13 mouse cellular contexts compared by ENCODE assay signal in genomic region chr15:78401345-78401744, GRCm38 (mm10). TPM values are rescaled to one million over a fixed set of nuclear protein-coding genes. Genes with fewer than 3 reads are reported as not detected.
A peak's percentile ranks its signal among the peaks of the same experiment; 100 is the strongest.
DNase-seq lines count a peak whose midpoint lies in the region; ATAC-seq and TF ChIP-seq lines count a peak whose summit lies in the region.
"Had no signal": no experiment of that assay in that cellular context is flagged by ENCODE, and none has a peak within 500 bp of the region (broad histone marks: within the 10 kb centered on the region; RNA-seq: fewer than 3 reads in every experiment).

No protein-coding gene starts in this region.

- peak; percentile 95 for DNase-seq in heart, adult 11 months
- no peak for DNase-seq in heart, postnatal 14 days
- peak; percentile 69 for DNase-seq in liver, adult 2 months (ENCODE audit: extremely low read depth, low read depth, low spot score)
- no peak for DNase-seq in liver
- peak; percentile 29 for DNase-seq in brain, adult 2 months (ENCODE audit: low read depth, low spot score)
- DNase-seq in liver, embryonic 11.5 days (ENCODE audit: low spot score) = no peak
- no peak for DNase-seq in embryo, embryonic 9.5 days (ENCODE audit: extremely low spot score)
- no peak for DNase-seq in right cerebral cortex, postnatal 4 days
- DNase-seq: thymus, adult 2 months had no signal

- no peaks in the 10 kb centered on the region for H3K27me3 ChIP-seq in liver, adult 2 months (ENCODE audit: control insufficient read depth, insufficient read depth, low read length)
- no peaks in the 10 kb centered on the region for H3K27me3 ChIP-seq in liver, embryonic 11.5 days (replicated peaks; ENCODE audit: control insufficient read depth, insufficient read depth, low read length)
- H3K27me3 ChIP-seq: forebrain, embryonic 15.5 days had no signal

- H3K36me3 ChIP-seq in liver, adult 2 months (ENCODE audit: control insufficient read depth, insufficient read depth, low read length) = 0 out of 2 replicates have a peak, but pooled peaks cover 3% of the 10 kb centered on the region
- no peaks in the 10 kb centered on the region for H3K36me3 ChIP-seq in liver, embryonic 11.5 days (ENCODE audit: control insufficient read depth, insufficient read depth, low read length)
- H3K36me3 ChIP-seq: forebrain, embryonic 15.5 days; intestine, embryonic 15.5 days had no signal

- H3K9me3 ChIP-seq in liver, embryonic 11.5 days (ENCODE audit: control insufficient read depth, low read length) = no peaks in the 10 kb centered on the region
- H3K9me3 ChIP-seq: forebrain, embryonic 15.5 days; intestine, embryonic 15.5 days had no signal

- no peak overlapping the region for H3K4me3 ChIP-seq in liver, adult 2 months (ENCODE audit: insufficient read depth, low read depth, low read length)
- no peak overlapping the region for H3K4me3 ChIP-seq in liver, embryonic 11.5 days (ENCODE audit: low read depth, low read length)
- H3K4me3 ChIP-seq: forebrain, embryonic 15.5 days; intestine, embryonic 15.5 days had no signal

- WGBS in liver, adult 2 months = 55% methylated on average over 6 of the region's 6 CpGs
- WGBS in liver, embryonic 11.5 days = 71% methylated on average over 6 of the region's 6 CpGs

- H3K79me2 ChIP-seq in liver, adult 2 months (ENCODE audit: control insufficient read depth, insufficient read depth, low read length) = peaks cover 11% of the 10 kb centered on the region; the same call in 1 of the 2 replicates

- TF ChIP-seq CTCF in liver, adult 2 months (IDR thresholded peaks at IDR 0.05; ENCODE audit: low read depth, low read length) = no peak

- H3K9ac ChIP-seq in liver, adult 2 months (ENCODE audit: low read depth, low read length) = peak overlapping the region; percentile 25
- H3K9ac ChIP-seq in liver, embryonic 11.5 days (ENCODE audit: low read depth, low read length) = no peak overlapping the region
- H3K9ac ChIP-seq: intestine, embryonic 15.5 days had no signal

- ATAC-seq in liver, embryonic 11.5 days (replicated peaks; ENCODE audit: low FRiP score) = no peak
- ATAC-seq: forebrain, embryonic 15.5 days; intestine, embryonic 15.5 days had no signal

- intact Hi-C loops in heart, postnatal 14 days (cut with DNase I) = loop anchor here (2.0 kb wide), 1 partner anchor 21 kb away; no protein-coding TSS in a partner anchor

- peaks cover 11% of the 10 kb centered on the region for H3K4me1 ChIP-seq in liver, adult 2 months (ENCODE audit: control insufficient read depth, insufficient read depth, low read length)
- H3K4me1 ChIP-seq in liver, embryonic 11.5 days (replicated peaks; ENCODE audit: control insufficient read depth, insufficient read depth, low read length) = peaks cover 28% of the 10 kb centered on the region

- peak overlapping the region; percentile 53 for H3K27ac ChIP-seq in liver, adult 2 months (replicated peaks; ENCODE audit: insufficient read depth, low read depth, low read length)
- H3K27ac ChIP-seq in liver, embryonic 11.5 days (ENCODE audit: low read depth, low read length) = peak overlapping the region; percentile 60; the same call in 1 of the 2 replicates
- H3K27ac ChIP-seq: forebrain, embryonic 15.5 days; intestine, embryonic 15.5 days had no signal

- no peak for TF ChIP-seq POLR2A in liver, adult 2 months (IDR thresholded peaks at IDR 0.05; ENCODE audit: extremely low read depth, insufficient read depth, low read length)

- H3K4me2 ChIP-seq in liver, embryonic 11.5 days = no peak overlapping the region
- H3K4me2 ChIP-seq: forebrain, embryonic 15.5 days; intestine, embryonic 15.5 days had no signal

RNA-seq across cellular contexts. Expression of gene Tst, which starts 4.4 kb away (rescaled TPM):
- 10 to 100 TPM; 11.2 to 13.7 TPM for total RNA-seq in heart, postnatal 14 days (2021)
- total RNA-seq in liver, adult 2 months (2014; rRNA removed) = 303 and 343 TPM in 2 replicates
- 621 and 686 TPM in 2 replicates for polyA plus RNA-seq in liver, adult 2 months (2012; rRNA removed)
- 95.3 and 98.9 TPM in 2 replicates for polyA plus RNA-seq in liver, embryonic 11.5 days (2014; fragmentation: Nextera tagmentation; extraction: Ambion mirVana)

RNA-seq across cellular contexts. Expression of gene Mpst, which starts 4.9 kb away (rescaled TPM):
- 10 to 100 TPM; 28.1 to 31.0 TPM for total RNA-seq in heart, postnatal 14 days (2021)
- total RNA-seq in liver, adult 2 months (2014; rRNA removed) = 86.0 and 106 TPM in 2 replicates
- polyA plus RNA-seq in liver, adult 2 months (2012; rRNA removed) = 377 and 408 TPM in 2 replicates
- polyA plus RNA-seq in liver, embryonic 11.5 days (2014; fragmentation: Nextera tagmentation; extraction: Ambion mirVana) = 5.1 TPM in 2 replicates

RNA-seq across cellular contexts. Expression of gene Tex33, which starts 5.6 kb away (rescaled TPM):
- total RNA-seq in heart, postnatal 14 days (2021) = not detected
- total RNA-seq in liver, adult 2 months (2014; rRNA removed) = not detected in 2 replicates
- not detected in 2 replicates for polyA plus RNA-seq in liver, adult 2 months (2012; rRNA removed)
- polyA plus RNA-seq in liver, embryonic 11.5 days (2014; fragmentation: Nextera tagmentation; extraction: Ambion mirVana) = not detected in 2 replicates
- total RNA-seq: CH12.LX; monocyte, adult 5-6 weeks had no signal
- polyA plus RNA-seq: forebrain, embryonic 15.5 days; intestine, embryonic 15.5 days had no signal

RNA-seq across cellular contexts. Expression of gene Kctd17, which starts 27.0 kb away (rescaled TPM):
- total RNA-seq in heart, postnatal 14 days (2021) = 10 to 100 TPM; 53.9 to 54.3 TPM
- 1.2 and 2.6 TPM in 2 replicates for total RNA-seq in liver, adult 2 months (2014; rRNA removed)
- 8.6 and 10.4 TPM in 2 replicates for polyA plus RNA-seq in liver, adult 2 months (2012; rRNA removed)
- 17.1 and 19.2 TPM in 2 replicates for polyA plus RNA-seq in liver, embryonic 11.5 days (2014; fragmentation: Nextera tagmentation; extraction: Ambion mirVana)
- total RNA-seq: CH12.LX had no signal

Comparison
In these comparisons a context has a peak if more than half of its experiments do, and no peak if none do; other contexts are left out.
1. DNase-seq: peak in heart, adult 11 months (single experiment), liver, adult 2 months (single experiment) and brain, adult 2 months (single experiment); none in heart, postnatal 14 days (0 of 2), liver (single experiment), liver, embryonic 11.5 days (single experiment), embryo, embryonic 9.5 days (single experiment) and right cerebral cortex, postnatal 4 days (single experiment).
2. RNA of gene Tst, which starts 4.4 kb away (total RNA-seq): 303 to 343 TPM in liver, adult 2 months; 11.2 to 13.7 TPM in heart, postnatal 14 days; every median in the first group is over 10 times any median in the second.